Mouse (Mus musculus): ENCODE measurements around the gene Gba. TPM values are rescaled to one million over a fixed set of nuclear protein-coding genes. Genes with fewer than 3 reads are reported as not detected.
"Not testable (repeated sequence)": the region's sequence is repeated elsewhere in the genome, so short reads cannot be mapped to it uniquely, and the experiment has no call there.

Gene Gba
- total RNA-seq, 4 experiments from 2014 or later: 62.1 to 75.2 (median 68.5) TPM

GRCm38 (mm10) chr3:89214681-89215411 lies 12.1 kb downstream of the Gba start, which contains the start of gene Thbs3:
Gene Thbs3, plus strand, starts transcription at chr3:89215180.
- no peak for DNase-seq (ENCODE audit: low spot score in 2 of 2)

GRCm38 (mm10) chr3:89215853-89216252 lies 13.1 kb downstream of the Gba start:
- peak; percentile 74 to 87 for DNase-seq (ENCODE audit: low spot score in 2 of 2)

GRCm38 (mm10) chr3:89216407-89216806 lies 13.7 kb downstream of the Gba start:
- DNase-seq (ENCODE audit: low spot score in 2 of 2): not testable (repeated sequence)

- no peak for DNase-seq (ENCODE audit: low spot score in 2 of 2)
These were observed 15.5 kb downstream of the Gba start for GRCm38 (mm10) chr3:89218271-89218670.

GRCm38 (mm10) chr3:89219546-89219945 lies 16.8 kb downstream of the Gba start:
- no peak for DNase-seq (ENCODE audit: low spot score in 2 of 2)

- no peak for DNase-seq (ENCODE audit: low spot score in 2 of 2)
These were observed 18.4 kb downstream of the Gba start for GRCm38 (mm10) chr3:89221167-89221566.

GRCm38 (mm10) chr3:89224796-89225195 lies 22.1 kb downstream of the Gba start:
- DNase-seq (ENCODE audit: low spot score in 2 of 2): no peak

- DNase-seq (ENCODE audit: low spot score in 2 of 2): no peak
These were observed 22.6 kb downstream of the Gba start for GRCm38 (mm10) chr3:89225321-89225815.

GRCm38 (mm10) chr3:89225918-89226317 lies 23.2 kb downstream of the Gba start:
- peak; percentile 61 to 70 for DNase-seq (ENCODE audit: low spot score in 2 of 2)

GRCm38 (mm10) chr3:89226361-89226760 lies 23.6 kb downstream of the Gba start:
- DNase-seq (ENCODE audit: low spot score in 2 of 2): no peak

GRCm38 (mm10) chr3:89226900-89227299 lies 24.2 kb downstream of the Gba start, which contains the start of gene Mtx1:
Gene Mtx1, minus strand, starts transcription at chr3:89227088.
- no peak for DNase-seq (ENCODE audit: low spot score in 2 of 2)

- DNase-seq (ENCODE audit: low spot score in 2 of 2): peak; percentile 94
These were observed 24.8 kb downstream of the Gba start for GRCm38 (mm10) chr3:89227307-89228179.

GRCm38 (mm10) chr3:89228180-89228549 lies 25.4 kb downstream of the Gba start:
- DNase-seq (ENCODE audit: low spot score in 2 of 2): peak; percentile 71 to 85

- DNase-seq (ENCODE audit: low spot score in 2 of 2): no peak
These were observed 26.1 kb downstream of the Gba start, which contains the start of gene Muc1 for GRCm38 (mm10) chr3:89228836-89229235. Gene Muc1, plus strand, starts transcription at chr3:89229057.

GRCm38 (mm10) chr3:89229276-89229675 lies 26.5 kb downstream of the Gba start:
- DNase-seq (ENCODE audit: low spot score in 2 of 2): no peak

- DNase-seq (ENCODE audit: low spot score in 2 of 2): no peak
These were observed 27.8 kb downstream of the Gba start for GRCm38 (mm10) chr3:89230561-89230960.

- DNase-seq (ENCODE audit: low spot score in 2 of 2): no peak
These were observed 28.6 kb downstream of the Gba start for GRCm38 (mm10) chr3:89231345-89231744.

- no peak for DNase-seq (ENCODE audit: low spot score in 2 of 2)
These were observed 29.1 kb downstream of the Gba start for GRCm38 (mm10) chr3:89231772-89232275.

GRCm38 (mm10) chr3:89232614-89233013 lies 29.9 kb downstream of the Gba start:
- DNase-seq (ENCODE audit: low spot score in 2 of 2): no peak

- no peak for DNase-seq (ENCODE audit: low spot score in 2 of 2)
These were observed 30.9 kb downstream of the Gba start for GRCm38 (mm10) chr3:89233562-89234110.

GRCm38 (mm10) chr3:89236516-89236915 lies 33.8 kb downstream of the Gba start:
- DNase-seq (ENCODE audit: low spot score in 2 of 2): no peak

- DNase-seq (ENCODE audit: low spot score in 2 of 2): no peak
These were observed 35.0 kb downstream of the Gba start for GRCm38 (mm10) chr3:89237682-89238081.

Measured in layer of hippocampus, adult 8-10 months (tissue).